Mouse (Mus musculus) spleen, adult 18-20 months (tissue): ENCODE measurements around the gene Ube2e3.
A peak's percentile ranks its signal among the peaks of the same experiment; 100 is the strongest.

Experiments used
- DNase-seq, 2 experiments: peaks; one replicate each; pipeline ENCODE4 v3.0.0; 2022; ENCODE audit warnings: mixed read lengths in 2 of 2

Ube2e3 gene

GRCm38 (mm10) chr2:78867726-78868510 lies at the start of gene Ube2e3:
Ube2e3 (plus strand) TSS chr2:78868124.
- no peak for DNase-seq

GRCm38 (mm10) chr2:78829887-78830286 lies 38.0 kb upstream of the Ube2e3 start:
- no peak for DNase-seq

- no peak for DNase-seq
These were observed 26.3 kb upstream of the Ube2e3 start for GRCm38 (mm10) chr2:78841494-78842224.

- no peak for DNase-seq
These were observed 23.6 kb upstream of the Ube2e3 start for GRCm38 (mm10) chr2:78844365-78844764.

- DNase-seq: no peak
These were observed 22.6 kb upstream of the Ube2e3 start for GRCm38 (mm10) chr2:78845274-78845673.

- no peak for DNase-seq
These were observed 22.2 kb upstream of the Ube2e3 start for GRCm38 (mm10) chr2:78845717-78846116.

GRCm38 (mm10) chr2:78854315-78854714 lies 13.6 kb upstream of the Ube2e3 start:
- DNase-seq: no peak

- no peak for DNase-seq
These were observed 9.3 kb upstream of the Ube2e3 start for GRCm38 (mm10) chr2:78858628-78859027.

GRCm38 (mm10) chr2:78859266-78860087 lies 8.4 kb upstream of the Ube2e3 start:
- DNase-seq: no peak

GRCm38 (mm10) chr2:78860088-78860372 lies 7.9 kb upstream of the Ube2e3 start:
- DNase-seq: no peak

GRCm38 (mm10) chr2:78864116-78864515 lies 3.8 kb upstream of the Ube2e3 start:
- DNase-seq: no peak

GRCm38 (mm10) chr2:78864866-78865265 lies 3.1 kb upstream of the Ube2e3 start:
- no peak for DNase-seq

- DNase-seq: peak; percentile 86 to 88
These were observed 559 bp downstream of the Ube2e3 start for GRCm38 (mm10) chr2:78868511-78868854.

GRCm38 (mm10) chr2:78868951-78869720 lies 1.2 kb downstream of the Ube2e3 start:
- DNase-seq: peak; percentile 59 to 76

GRCm38 (mm10) chr2:78869721-78870442 lies 2.0 kb downstream of the Ube2e3 start:
- DNase-seq: peak; percentile 9 to 21

GRCm38 (mm10) chr2:78870443-78871025 lies 2.6 kb downstream of the Ube2e3 start:
- DNase-seq: peak in 1 of 2 experiments; percentile 20

- DNase-seq: peak in 1 of 2 experiments; percentile 25
These were observed 4.3 kb downstream of the Ube2e3 start for GRCm38 (mm10) chr2:78871971-78872860.

- DNase-seq: no peak
These were observed 6.0 kb downstream of the Ube2e3 start for GRCm38 (mm10) chr2:78873946-78874345.

- no peak for DNase-seq
These were observed 8.1 kb downstream of the Ube2e3 start for GRCm38 (mm10) chr2:78876002-78876401.

- no peak for DNase-seq
These were observed 14.1 kb downstream of the Ube2e3 start for GRCm38 (mm10) chr2:78882068-78882467.
